Mouse (Mus musculus): ENCODE results near the gene Pfn1.

DNA sequence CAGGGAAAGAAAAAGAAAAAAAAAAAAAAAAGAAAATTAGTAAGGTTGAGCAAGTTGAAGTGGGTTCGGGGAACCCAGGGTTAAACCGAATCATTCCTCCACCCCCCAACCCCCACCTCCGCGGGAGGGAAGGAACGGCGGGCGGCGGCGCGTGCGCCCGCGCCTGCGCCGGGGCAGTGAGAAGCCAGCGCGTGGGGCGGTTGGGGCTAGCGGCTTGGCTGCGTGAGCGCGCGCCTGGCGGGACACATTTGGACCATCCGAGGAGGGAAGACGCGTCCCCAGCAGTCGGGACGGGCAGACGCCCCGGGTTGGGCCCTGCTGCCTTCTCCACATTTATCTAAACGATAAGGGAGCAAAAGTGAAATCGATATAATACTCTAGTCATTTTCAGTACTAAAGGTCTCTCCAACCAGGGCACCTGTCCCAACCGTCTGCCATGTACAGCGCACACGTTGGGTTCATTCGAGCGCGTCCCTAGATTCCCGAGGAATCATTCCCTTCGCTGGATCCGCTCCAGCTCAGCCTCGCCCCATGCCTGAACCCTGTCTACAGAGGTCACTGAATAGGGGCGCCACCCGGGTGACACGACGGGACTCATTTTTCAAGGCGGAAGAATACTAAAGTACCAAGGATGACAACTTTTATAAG is 603 bp upstream of the Pfn1 start:
- no peak for TF ChIP-seq MYOG (IDR thresholded peaks at IDR 0.05; ENCODE audit: control insufficient read depth in 1 of 3, insufficient read depth in 1 of 3, insufficient read length in 2 of 3, low read depth in 2 of 3)
- TF ChIP-seq POLR2A (IDR thresholded peaks at IDR 0.05; ENCODE audit: insufficient read length, low read depth): peak; percentile 80
- TF ChIP-seq TCF3 (IDR thresholded peaks at IDR 0.05; ENCODE audit: insufficient read length, low read depth): no peak
- TF ChIP-seq USF1 (IDR thresholded peaks at IDR 0.05; ENCODE audit: low read depth): no peak
- no peak for TF ChIP-seq MAX (IDR thresholded peaks at IDR 0.05; ENCODE audit: low read depth)
- TF ChIP-seq MYOD1 (IDR thresholded peaks at IDR 0.05; ENCODE audit: control insufficient read depth in 1 of 3, insufficient read length in 2 of 3, low read depth in 2 of 3): peak in 1 of 3 experiments; percentile 11
- no peak for TF ChIP-seq CEBPB (IDR thresholded peaks at IDR 0.05; ENCODE audit: insufficient read depth, poor library complexity, severe bottlenecking)
- no peak for TF ChIP-seq SRF (IDR thresholded peaks at IDR 0.05; ENCODE audit: control insufficient read depth, insufficient read length, low read depth)
- TF ChIP-seq TCF12 (IDR thresholded peaks at IDR 0.05; ENCODE audit: insufficient read depth, poor library complexity, severe bottlenecking): no peak

Measured in myocyte (in vitro differentiated cells).